Mouse (Mus musculus) heart, postnatal 36 days (tissue): ENCODE measurements around the gene Farp1. TPM values are rescaled to one million over a fixed set of nuclear protein-coding genes. Genes with fewer than 3 reads are reported as not detected.
A peak's percentile ranks its signal among the peaks of the same experiment; 100 is the strongest.

Experiments used
- DNase-seq, 2 experiments: peaks; one replicate each; pipeline ENCODE4 v3.0.0; 2021 to 2022
- intact Hi-C: fragments of 180-260 bp; cut with DNase I; formaldehyde crosslinking; loops from one replicate; pipeline ENCODE4 v1.15.1; 2025
- total RNA-seq, 2 experiments: library from RNA; stranded (reverse); gene quantifications; 2 replicates each; pipeline ENCODE4 v1.2.3; 2021

Farp1 gene
- total RNA-seq, 2 experiments from 2014 or later: 10.4 to 10.8 TPM

GRCm38 (mm10) chr14:121201178-121201577, 166.2 kb downstream of the Farp1 start:
- no peak for DNase-seq
- intact Hi-C loops: no loop called here

- no peak for DNase-seq
- intact Hi-C loops: no loop called here
These were observed 170.5 kb downstream of the Farp1 start for GRCm38 (mm10) chr14:121205459-121205858.

GRCm38 (mm10) chr14:121207441-121208158, 172.6 kb downstream of the Farp1 start:
- intact Hi-C loops: no loop called here
- no peak for DNase-seq

DNA sequence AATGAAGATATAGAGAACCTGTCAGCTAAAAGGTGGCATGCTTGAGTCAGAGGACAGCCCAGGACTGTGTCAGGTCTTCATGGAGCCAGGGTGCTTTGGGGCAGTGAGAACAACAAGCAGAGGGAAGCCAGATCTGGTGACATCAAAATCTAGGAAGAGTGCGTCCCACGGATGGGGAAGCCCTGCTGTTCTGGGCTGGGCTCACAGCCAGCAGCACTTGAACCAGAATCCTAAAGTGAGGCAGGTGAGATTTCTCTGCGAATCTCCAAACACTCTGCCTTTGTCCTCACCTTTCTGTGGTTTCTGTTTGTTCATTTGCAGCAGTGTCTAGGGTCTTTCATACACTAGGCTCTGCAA, 173.1 kb downstream of the Farp1 start:
- intact Hi-C loops: no loop called here
- no peak for DNase-seq

- no peak for DNase-seq
- intact Hi-C loops: no loop called here
These were observed 175.3 kb downstream of the Farp1 start for GRCm38 (mm10) chr14:121210318-121210717.

DNA sequence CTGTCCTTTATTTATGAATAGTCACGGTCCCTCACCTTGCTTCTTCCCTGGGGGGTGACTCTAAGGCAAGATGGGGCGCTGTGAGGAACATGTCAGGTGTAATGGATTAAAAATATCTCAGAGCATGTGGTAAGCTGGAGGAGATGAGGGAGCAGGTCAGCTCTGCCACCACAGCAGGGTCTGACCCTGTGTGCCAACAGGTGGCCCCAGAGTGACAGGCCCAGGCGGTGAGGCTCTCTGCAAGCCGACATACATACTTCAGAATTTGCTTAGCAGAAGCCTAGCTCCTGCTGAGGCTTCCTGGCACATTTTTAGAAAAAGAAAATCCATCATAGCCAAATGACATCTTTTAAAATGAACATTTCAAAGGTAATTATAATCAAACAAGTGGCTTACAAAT, 178.7 kb downstream of the Farp1 start:
- intact Hi-C loops: no loop called here
- no peak for DNase-seq

DNA sequence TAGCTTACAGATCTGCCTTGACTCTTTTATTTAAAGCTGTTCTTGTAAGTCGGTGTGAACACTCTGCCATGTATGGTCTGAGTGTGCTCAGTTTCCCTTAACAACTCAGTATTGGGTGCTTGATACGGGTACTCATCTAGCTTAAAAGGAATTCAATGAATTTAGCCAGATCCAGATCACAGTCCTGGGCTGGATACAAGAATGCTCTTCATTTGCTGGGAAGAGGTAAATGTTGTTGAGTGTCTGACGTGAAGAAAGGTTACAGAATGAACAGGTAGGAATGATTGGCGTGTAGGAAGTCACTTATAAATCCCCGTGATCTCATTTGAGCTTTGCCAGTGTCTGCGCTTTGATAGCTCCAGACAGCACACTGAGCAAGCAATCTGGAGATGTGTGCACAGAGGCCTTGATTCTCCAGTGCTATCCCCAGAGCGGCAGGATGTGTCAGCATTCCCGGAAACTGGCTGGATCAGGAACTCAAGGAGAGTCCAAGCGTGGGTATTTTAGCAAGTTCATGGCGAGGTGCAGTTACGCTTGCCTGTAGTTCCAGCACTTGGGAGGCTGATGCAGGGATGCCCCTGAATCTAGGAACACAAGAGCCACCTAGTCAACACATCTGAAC, 179.7 kb downstream of the Farp1 start:
- intact Hi-C loops: loop anchor here (5.0 kb wide), 1 partner anchor 37 kb away; no protein-coding TSS in a partner anchor
- no peak for DNase-seq

GRCm38 (mm10) chr14:121215817-121216216, 180.8 kb downstream of the Farp1 start:
- intact Hi-C loops: loop anchor here (5.0 kb wide), 1 partner anchor 39 kb away; no protein-coding TSS in a partner anchor
- no peak for DNase-seq

GRCm38 (mm10) chr14:121216672-121217071, 181.7 kb downstream of the Farp1 start:
- DNase-seq: no peak
- intact Hi-C loops: loop anchor here (5.0 kb wide), 1 partner anchor 39 kb away; no protein-coding TSS in a partner anchor

- peak in 1 of 2 experiments; percentile 21 for DNase-seq
- intact Hi-C loops: loop anchor here (1.0 to 5.0 kb wide), 2 partner anchors 41 to 183 kb away; partner anchors contain the start of gene Farp1
These were observed 183.6 kb downstream of the Farp1 start for GRCm38 (mm10) chr14:121218620-121219019.

DNA sequence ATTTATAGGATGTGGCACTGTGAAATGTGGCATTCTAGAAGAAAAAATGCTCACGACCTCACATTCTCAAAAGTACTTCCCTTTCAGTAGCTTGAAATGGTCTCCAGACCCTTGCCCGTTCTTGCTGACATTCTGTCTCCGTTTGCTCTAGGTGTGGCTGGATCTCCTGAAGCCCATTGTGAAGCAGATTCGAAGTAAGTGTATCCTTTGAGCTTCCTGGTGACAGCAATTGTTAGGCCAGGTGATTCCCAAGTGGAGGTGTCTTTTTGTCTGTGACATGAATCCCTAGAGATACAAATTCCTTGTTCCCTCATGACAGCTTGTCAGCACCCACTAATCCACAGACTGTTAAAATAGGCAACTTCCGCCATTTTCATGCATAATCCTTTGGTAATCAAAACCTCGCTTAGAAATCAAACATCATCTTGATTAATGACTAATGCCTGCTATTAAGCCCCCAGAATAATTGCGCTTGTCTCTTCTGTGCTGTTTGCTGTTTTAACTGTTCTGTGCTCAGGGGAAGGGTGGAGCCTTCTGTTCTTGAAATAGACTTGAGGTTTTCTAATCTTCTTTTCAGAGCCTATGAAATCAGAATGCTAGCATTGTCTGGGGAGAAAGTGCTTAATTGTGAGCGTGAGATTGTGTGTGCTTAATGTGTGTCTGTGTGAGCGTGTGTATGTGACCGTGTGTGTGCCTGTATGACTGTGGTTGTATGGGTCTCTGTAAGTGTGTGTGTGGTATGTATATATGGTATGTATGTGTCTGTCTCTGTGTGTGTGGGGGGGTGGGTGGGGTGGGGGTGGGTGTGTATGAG, 184.4 kb downstream of the Farp1 start:
- DNase-seq: no peak
- intact Hi-C loops: loop anchor here (1.0 to 5.0 kb wide), 4 partner anchors 42 to 387 kb away; partner anchors contain the start of gene Farp1

DNA sequence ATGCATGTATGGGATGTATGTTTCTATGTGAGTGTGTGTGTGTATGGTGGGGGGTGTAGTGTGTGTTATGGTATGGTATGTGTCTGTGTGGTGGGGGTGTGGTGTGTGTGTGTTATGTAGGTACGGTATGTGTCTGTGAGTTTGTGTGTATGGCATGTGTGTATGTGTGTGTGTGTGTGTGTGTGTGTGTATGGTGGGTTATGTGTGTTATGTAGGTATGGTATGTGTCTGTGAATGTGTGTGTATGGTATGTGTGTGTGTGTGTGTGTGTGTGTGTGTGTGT, 185.0 kb downstream of the Farp1 start:
- intact Hi-C loops: loop anchor here (2.0 to 5.0 kb wide), 2 partner anchors 241 to 388 kb away; no protein-coding TSS in a partner anchor
- DNase-seq: no peak

GRCm38 (mm10) chr14:121220723-121221122, 185.7 kb downstream of the Farp1 start:
- intact Hi-C loops: loop anchor here (2.0 to 5.0 kb wide), 2 partner anchors 242 to 388 kb away; no protein-coding TSS in a partner anchor
- DNase-seq: peak; percentile 73

DNA sequence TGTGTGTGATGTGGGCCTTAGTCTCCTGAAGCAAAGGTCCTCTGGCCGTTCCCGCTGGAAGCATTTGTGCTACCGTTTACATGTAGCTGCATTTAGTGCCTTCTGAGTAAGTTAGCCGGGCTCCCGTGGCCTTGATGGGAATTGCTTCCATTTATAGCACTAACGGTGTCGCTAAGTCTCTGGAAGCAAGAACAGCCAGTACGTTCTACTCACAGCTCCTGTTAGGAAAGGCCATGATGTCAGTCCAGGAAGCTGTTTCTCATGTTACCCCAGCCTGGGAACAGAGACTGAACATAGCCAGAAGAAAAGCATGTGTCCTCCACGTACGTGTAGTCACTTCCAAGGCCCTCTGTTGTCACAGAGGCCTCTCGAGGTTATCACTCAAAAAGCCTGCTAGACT, 190.8 kb downstream of the Farp1 start:
- peak; percentile 25 to 29 for DNase-seq

GRCm38 (mm10) chr14:121229036-121229773, 194.2 kb downstream of the Farp1 start:
- intact Hi-C loops: no loop called here
- DNase-seq: no peak

More for the DNA sequence above, 190.8 kb downstream of the Farp1 start:
- intact Hi-C loops: no loop called here

GRCm38 (mm10) chr14:121231232-121231631, 196.2 kb downstream of the Farp1 start:
- DNase-seq: no peak
- intact Hi-C loops: no loop called here

GRCm38 (mm10) chr14:121234741-121235307, 199.8 kb downstream of the Farp1 start:
- no peak for DNase-seq
- intact Hi-C loops: no loop called here

GRCm38 (mm10) chr14:121236736-121237135, 201.7 kb downstream of the Farp1 start:
- intact Hi-C loops: no loop called here
- no peak for DNase-seq

GRCm38 (mm10) chr14:121238727-121239126, 203.7 kb downstream of the Farp1 start:
- intact Hi-C loops: no loop called here
- DNase-seq: no peak

DNA sequence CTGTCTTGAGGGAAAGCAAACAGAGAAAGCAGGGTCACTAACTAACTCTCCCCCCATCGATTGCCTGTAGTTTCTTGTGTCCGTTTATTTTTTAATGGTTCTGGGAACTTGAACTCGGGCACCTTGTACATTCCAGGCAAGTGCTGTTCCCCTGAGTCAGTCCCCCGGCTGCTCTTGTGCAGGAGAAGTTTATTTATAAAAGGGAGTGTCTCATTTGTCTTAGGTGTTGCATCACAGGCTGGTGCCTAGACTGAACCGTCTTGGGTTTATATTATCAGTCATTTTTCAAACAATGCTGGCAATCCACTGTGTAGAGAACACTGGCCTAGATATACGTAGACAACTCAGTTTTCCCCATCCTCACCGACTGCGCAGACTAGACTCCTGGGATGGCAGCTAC, 204.4 kb downstream of the Farp1 start:
- intact Hi-C loops: no loop called here
- no peak for DNase-seq
